Mouse (Mus musculus) lung, adult 2 months (tissue): ENCODE data around the gene Gm28308. TPM values are rescaled to one million over a fixed set of nuclear protein-coding genes. Genes with fewer than 3 reads are reported as not detected.

ENCODE experiments used
- DNase-seq: peaks from one replicate; pipeline ENCODE4 v3.0.0; 2022
- H3K4me1 ChIP-seq: fragments of 200-500 bp; 2 replicates; pipeline ENCODE4 v1.6.1; 2011; ENCODE audit warnings: low read length; ENCODE audit not compliant: control insufficient read depth, insufficient read depth
- H3K4me3 ChIP-seq: fragments of 200-500 bp; replicated peaks from 2 replicates; pipeline ENCODE3; 2011; ENCODE audit warnings: low read depth, mild to moderate bottlenecking, control low read depth, low read length; ENCODE audit errors: extremely low read depth
- CTCF ChIP-seq: fragments of 200-500 bp; IDR thresholded peaks from 2 replicates; pipeline ENCODE4 v1.5.1; 2011; ENCODE audit warnings: mild to moderate bottlenecking, low read length, control low read depth; ENCODE audit not compliant: insufficient read depth
- POLR2A ChIP-seq: fragments of 200-500 bp; IDR thresholded peaks from 2 replicates; pipeline ENCODE4 v1.6.1; 2011; ENCODE audit warnings: low read depth, mild to moderate bottlenecking, control low read depth, low read length, borderline replicate concordance; ENCODE audit errors: extremely low read depth
- WGBS: fragments of 180-500 bp; shearing (Covaris S2); methylation state at CpG from one replicate; pipeline ENCODE4 v1.1.7; 2018; 5-methylcytosine and 5-hydroxymethylcytosine counted together
- polyA plus RNA-seq: library from polyadenylated mRNA; depleted of rRNA; stranded (reverse); fragments of >200 nt; gene quantifications from 2 replicates; pipeline ENCODE4 v1.2.3, GENCODE M21; 2012

Gene Gm28308
- polyA plus RNA-seq, 1 experiment = 0.39 TPM

GRCm38 (mm10) chr6:52246916-52247315, 33.8 kb upstream of the Gm28308 start:
- no peak for DNase-seq
- H3K4me1 ChIP-seq = peaks cover 2% of the 10 kb centered on the region
- WGBS = 8% methylated on average over 3 of the region's 3 CpGs
- no peak overlapping the region for H3K4me3 ChIP-seq
- TF ChIP-seq CTCF (no peak), POLR2A (no peak)

- TF ChIP-seq POLR2A (no peak), CTCF (no peak)
- no peak for DNase-seq
- no peak overlapping the region for H3K4me3 ChIP-seq
- 2% methylated on average over 26 of the region's 26 CpGs for WGBS
- H3K4me1 ChIP-seq = peaks cover 2% of the 10 kb centered on the region
Observed at GRCm38 (mm10) chr6:52246403-52246803, 33.3 kb upstream of the Gm28308 start.

GRCm38 (mm10) chr6:52245757-52246142, 32.6 kb upstream of the Gm28308 start, which contains the start of gene Hoxa11:
Gene Hoxa11 (minus strand): TSS chr6:52245810.
- H3K4me1 ChIP-seq = peaks cover 2% of the 10 kb centered on the region
- TF ChIP-seq POLR2A (no peak), CTCF (no peak)
- H3K4me3 ChIP-seq = no peak within 1 kb of the TSS
- whole genome bisulfite sequencing = 4% methylated on average over 20 of the region's 20 CpGs
- no peak for DNase-seq

- Histone ChIP-seq H3K4me1 (peaks cover 2% of the 10 kb centered on the region), H3K4me3 (no peak overlapping the region)
- TF ChIP-seq CTCF (no peak), POLR2A (no peak)
- WGBS = 4% methylated on average over 71 of the region's 71 CpGs
- DNase-seq = no peak
Observed at GRCm38 (mm10) chr6:52245040-52245756, 32.1 kb upstream of the Gm28308 start.

- no peak for DNase-seq
- TF ChIP-seq CTCF = no peak
- no peak for TF ChIP-seq POLR2A
- Histone ChIP-seq H3K4me1 (peaks cover 2% of the 10 kb centered on the region), H3K4me3 (no peak overlapping the region)
- whole genome bisulfite sequencing = 8% methylated on average over 23 of the region's 23 CpGs
Observed at GRCm38 (mm10) chr6:52244471-52245039, 31.4 kb upstream of the Gm28308 start.

- TF ChIP-seq POLR2A (no peak), CTCF (no peak)
- Histone ChIP-seq H3K4me1 (peaks cover 2% of the 10 kb centered on the region), H3K4me3 (no peak overlapping the region)
- WGBS = 14% methylated on average over 12 of the region's 12 CpGs
- no peak for DNase-seq
Observed at GRCm38 (mm10) chr6:52243681-52244121, 30.6 kb upstream of the Gm28308 start.

- TF ChIP-seq POLR2A = no peak
- TF ChIP-seq CTCF = no peak
- Histone ChIP-seq H3K4me1 (peaks cover 2% of the 10 kb centered on the region), H3K4me3 (no peak overlapping the region)
- DNase-seq = no peak
- WGBS = 11% methylated on average over 4 of the region's 4 CpGs
Observed at GRCm38 (mm10) chr6:52242801-52243332, 29.7 kb upstream of the Gm28308 start.

- DNase-seq = no peak
- WGBS = 11% methylated on average over 9 of the region's 9 CpGs
- H3K4me1 ChIP-seq = no peaks in the 10 kb centered on the region; the same call in 1 of the 2 replicates
- no peak overlapping the region for H3K4me3 ChIP-seq
- TF ChIP-seq POLR2A = no peak
Observed at GRCm38 (mm10) chr6:52241001-52241621, 28.0 kb upstream of the Gm28308 start.

- 6% methylated on average over 35 of the region's 35 CpGs for WGBS
- Histone ChIP-seq H3K4me3 (no peak within 1 kb of the TSS), H3K4me1 (no peaks in the 10 kb centered on the region)
- DNase-seq = no peak
- peak; percentile 61 for TF ChIP-seq CTCF
- no peak for TF ChIP-seq POLR2A
Observed at GRCm38 (mm10) chr6:52240389-52241000, 27.4 kb upstream of the Gm28308 start, which contains the start of gene Hoxa10. Gene Hoxa10 (minus strand): TSS chr6:52240854.
